Mouse (Mus musculus) heart, adult 9 months (tissue): ENCODE results near the gene Cd79b.

Source experiments
- DNase-seq, 2 experiments: peaks; one replicate each; pipeline ENCODE4 v3.0.0; 2022; ENCODE audit warnings: low spot score in 2 of 2

The Cd79b gene

DNA sequence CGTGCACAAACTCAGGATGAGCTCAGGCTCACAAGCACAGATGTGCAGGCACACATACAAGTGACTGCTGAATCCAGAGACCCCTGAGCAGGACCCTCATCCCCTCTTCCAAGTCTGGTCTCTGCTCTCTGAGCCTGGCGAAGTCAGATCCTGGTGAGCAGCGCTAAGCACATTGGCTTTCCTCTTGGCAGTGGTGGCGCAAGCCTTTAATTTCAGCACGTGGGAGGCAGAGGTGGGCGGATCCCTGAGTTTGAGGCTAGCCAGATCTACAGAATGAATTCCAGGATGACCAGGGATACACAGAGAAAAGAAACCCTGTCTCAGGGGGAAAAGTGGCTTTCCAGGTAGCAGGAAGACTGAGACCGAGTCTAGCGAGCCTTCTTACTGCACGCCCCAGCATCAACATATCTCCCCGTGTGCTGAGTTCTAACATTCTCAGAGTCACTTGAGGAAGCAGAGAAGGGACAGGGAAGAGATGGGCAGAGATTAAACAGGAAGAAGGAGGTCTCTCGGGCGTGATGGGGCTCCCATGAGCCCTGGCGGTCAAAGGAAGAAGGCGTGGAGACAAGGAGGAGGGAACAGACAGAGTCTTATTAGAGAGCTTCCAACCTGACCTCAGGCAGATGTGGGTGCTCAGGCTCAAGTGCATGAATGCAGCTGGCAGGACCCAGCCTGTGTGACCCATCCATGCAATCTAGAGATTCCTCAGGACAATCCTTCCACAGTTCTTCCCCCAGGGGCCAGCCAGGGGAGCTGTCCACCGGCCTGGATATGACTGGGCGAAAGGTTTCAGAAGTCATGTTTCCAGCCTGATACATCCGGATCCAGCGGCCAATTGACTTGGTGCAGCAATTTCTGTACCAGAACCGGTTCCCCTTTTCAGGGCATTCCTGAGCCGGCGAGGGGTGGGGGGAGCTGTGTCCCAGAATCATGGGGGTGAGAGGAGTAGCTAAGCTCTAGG is 4.1 kb upstream of the Cd79b start:
- peak in 1 of 2 experiments; percentile 27 for DNase-seq

DNA sequence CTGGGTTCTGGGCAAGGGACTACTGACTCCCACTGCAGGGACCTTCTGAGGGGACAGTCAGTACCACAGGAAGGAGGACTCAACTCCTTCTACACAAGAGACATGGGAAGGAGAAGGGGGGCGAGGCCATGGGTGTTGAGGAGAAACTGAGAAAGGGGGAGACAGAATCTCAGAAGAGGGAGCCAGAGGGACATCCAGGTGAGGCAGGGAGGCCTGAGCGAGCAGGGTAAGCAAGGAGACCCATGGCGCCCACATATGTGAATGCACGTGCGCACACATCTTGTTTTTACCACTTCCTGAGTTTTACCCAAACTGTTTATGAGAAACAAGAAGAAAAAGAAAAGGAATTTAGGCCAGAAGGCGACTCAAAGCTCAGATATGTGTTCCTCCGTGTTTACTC is 3.2 kb upstream of the Cd79b start:
- DNase-seq, result no peak

DNA sequence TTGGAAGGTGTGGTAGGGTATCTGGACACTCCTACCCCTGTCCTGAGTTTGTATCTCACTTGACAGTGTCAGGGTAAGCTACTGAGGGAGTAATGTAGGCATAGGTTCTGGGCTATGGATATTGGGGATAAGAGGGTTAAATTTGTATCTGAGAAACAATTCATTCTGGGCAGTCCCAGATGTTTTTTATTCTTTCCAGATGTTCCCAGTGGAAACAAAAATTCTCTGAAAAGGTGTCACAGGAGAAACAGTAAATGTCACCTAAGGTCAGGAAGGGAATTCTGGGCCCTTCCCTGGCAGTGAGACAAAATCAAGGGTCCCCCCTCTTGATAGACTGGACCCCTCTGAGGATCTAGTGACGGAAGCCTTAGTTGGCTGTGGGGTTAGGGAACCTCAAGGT is 1.9 kb upstream of the Cd79b start:
- no peak for DNase-seq

DNA sequence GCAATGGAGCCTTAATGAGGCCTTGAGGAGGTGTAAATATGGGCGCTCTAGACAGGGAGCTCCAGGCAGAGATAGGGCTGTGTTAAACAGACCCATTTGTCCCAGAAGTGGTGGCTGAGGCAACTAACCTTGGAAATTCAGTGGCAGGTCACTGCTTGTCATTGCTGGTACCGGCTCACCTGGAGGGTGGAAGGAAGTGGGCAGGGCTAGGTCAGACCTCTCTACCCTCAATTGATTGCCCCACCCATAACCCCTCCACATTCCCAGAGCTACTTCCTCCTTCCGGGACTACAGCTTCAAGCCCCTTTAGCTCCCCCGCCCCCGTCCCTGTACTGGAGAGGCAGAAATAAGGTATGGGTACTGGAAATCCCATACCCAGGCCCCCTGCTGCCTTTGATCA is 1.0 kb downstream of the Cd79b start:
- no peak for DNase-seq

DNA sequence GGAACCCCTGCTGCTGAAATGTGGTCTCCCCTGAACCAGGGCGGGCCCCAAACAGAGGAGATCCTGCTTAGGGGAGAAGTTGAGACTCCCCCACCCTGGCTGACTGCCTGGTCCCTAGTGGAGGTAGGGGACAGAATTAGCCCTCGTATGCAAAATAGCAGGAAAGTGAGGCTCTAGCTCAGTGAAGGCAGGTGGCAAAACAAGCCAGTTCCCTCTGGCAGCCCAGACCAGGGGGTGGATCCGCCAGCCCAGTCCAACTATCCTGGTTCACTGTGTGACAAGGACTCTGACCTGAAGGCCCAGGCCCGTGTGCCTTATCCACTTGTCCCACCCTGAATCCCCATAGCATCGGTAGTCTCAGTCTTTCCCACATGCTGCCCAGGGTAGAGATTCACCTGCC is 4.4 kb downstream of the Cd79b start:
- no peak for DNase-seq

DNA sequence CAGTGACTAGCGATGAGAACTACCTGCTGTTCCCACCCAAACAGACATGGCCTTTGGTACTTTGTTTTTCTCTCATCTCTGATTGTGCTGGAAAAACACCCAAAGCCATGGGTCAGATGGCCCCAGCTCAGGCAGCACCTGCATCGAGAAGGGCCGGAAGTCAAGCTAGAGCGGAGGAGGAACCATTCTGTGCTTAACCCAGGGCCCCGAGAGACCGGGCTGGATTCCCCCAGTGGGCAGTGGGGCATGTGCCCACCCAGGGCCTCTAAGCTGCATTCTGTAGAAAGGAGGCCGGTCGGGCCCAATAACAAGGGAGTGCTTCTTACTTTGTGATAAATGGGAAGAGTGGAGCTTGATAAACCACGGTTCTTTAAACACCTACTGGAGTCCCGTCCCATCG is 6.4 kb downstream of the Cd79b start:
- DNase-seq, result no peak

DNA sequence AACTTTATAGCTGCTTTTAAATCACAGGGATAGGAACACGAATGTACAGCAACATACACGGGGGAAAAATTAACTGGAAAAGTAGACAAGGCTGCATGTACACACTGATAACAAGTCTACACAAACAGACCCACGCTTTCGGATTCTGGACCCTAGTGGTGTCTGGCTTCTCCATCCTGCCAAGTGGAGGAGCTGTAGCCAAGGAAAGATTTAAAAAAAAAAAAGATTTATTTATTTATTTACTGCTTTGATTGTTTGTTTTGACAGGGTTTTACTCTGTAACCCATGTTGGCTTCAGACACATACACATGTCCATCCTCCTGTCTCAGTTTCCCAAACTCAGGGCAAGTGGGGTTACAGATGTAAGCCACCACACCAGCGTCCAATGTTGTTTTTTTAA is 7.1 kb downstream of the Cd79b start:
- no peak for DNase-seq

DNA sequence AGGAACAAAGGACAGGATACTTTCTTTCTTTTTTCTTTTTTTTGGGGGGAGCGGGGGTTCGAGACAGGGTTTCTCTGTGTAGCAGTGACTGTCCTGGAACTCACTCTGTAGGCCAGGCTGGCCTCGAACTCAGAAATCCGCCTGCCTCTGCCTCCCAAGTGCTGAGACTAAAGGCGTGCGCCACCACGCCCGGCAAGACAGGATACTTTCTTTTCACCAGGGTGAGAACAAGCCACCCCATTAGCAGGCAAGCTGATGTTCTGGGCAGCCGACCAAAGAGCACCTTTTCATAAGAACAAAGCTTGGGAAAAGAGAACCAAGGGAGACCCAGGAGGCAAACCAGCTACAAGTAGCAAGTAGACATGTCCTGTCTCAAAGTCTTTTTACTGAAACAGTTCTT is 7.8 kb downstream of the Cd79b start:
- no peak for DNase-seq

DNA sequence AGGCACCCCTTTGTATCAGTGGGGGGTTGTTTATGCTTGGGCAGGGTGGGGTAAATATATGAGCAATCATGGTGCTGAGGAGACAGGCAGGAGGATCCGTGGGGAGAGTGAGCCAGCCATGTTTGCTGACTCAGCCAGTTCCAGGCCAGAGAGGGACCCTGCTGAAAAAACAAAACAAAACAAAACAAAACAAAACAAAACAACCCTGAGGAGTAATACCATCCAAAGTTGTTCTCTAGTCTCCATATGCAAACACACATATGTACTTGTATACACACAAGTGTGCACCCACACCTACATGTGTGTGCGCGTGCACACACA is 8.5 kb downstream of the Cd79b start:
- DNase-seq, result no peak

DNA sequence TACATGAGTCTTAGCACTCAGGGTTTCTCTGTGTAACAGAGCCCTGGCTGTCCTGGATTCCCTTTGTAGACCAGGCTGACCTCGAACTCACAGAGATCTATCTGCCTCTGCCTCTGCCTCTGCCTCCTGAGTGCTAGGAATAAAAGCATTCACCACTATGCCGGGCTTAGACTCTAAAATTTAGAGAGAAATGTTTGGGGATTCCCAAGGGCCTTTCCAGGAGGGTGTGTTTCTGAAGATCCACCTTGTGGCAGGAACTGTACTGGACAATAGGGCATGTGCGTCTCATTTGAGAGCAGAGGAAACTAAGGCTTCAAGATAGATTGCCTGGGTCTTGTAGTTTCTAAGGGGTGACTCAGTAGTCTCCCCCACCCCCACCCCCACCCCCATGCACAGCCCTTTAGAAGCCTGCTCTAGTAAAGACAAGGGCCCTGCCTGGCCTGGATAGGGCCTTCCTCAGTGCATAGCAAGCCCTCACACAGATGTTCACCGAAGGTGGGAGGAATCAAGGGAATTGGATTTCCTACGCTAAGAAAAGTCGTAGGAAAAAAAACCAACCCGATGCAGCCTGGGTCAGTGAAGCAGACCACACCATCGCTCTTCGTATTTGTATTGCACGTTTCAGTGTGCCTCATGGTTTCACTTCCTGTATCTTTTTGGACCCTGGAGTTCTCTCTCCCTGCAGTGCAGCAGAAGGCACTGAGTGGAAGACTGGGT is 9.1 kb downstream of the Cd79b start:
- DNase-seq, result peak in 1 of 2 experiments; percentile 30

DNA sequence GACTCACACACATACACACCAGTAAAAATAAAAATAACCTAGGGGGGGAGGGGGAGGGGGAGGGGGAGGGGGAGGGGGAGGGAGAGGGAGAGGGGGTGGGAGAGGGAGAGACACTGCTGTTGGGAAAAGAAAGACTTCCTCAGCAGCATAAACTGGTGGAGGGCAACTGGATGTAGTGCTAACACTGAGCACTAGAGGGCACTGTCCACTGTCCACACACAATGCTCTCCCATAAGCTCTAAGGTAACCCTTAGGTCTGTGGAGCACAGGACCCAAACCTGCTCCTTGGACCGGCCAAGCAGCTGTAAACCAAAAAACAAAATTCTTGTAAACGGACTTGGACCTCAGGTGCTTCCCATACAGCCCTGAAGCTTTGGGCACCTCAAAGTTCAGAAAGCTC is 11.9 kb downstream of the Cd79b start:
- DNase-seq, result peak in 1 of 2 experiments; percentile 22

DNA sequence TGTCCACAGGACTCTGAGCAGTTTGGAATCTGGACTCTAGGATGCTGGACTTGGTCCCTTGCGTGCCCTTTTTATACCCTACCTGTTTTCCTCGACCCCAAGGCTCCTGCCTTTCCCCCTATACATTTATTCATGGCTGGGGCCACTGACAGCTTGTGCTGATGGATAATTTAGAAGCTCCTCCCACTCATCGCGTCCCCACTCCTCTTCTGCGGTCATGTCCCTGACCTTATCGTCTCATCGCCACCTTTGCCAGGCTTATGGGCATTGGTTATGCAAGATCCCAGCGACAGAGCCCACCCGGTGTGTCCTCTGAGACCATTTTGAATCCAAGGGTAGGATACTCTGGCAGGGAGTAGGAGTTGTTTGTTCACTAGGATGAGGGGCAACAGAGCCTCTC is 12.8 kb downstream of the Cd79b start, which contains the start of gene Gh:
TSS of gene Gh (minus strand) at position 101 of the 400 bp plus-strand sequence.
- DNase-seq, result no peak

DNA sequence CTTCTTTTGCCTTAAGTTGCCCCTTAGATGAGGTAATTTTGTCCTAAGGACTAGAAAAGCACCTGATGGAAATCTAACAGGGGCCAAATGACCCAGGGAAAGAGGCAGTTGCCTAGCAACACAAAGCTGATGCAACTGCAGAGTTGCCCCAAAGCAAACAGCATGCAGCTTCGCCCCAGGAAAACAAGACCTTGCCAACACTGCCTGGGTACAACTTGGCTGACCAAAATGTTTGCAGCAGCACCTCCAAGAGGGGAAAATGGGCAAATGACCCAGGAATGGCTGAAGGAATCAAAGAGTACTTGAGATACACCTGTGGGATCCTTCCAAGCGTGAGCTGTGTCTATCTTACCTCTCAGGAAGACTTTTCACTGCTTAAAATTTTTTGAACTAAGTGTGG is 22.7 kb downstream of the Cd79b start:
- DNase-seq, result no peak

DNA sequence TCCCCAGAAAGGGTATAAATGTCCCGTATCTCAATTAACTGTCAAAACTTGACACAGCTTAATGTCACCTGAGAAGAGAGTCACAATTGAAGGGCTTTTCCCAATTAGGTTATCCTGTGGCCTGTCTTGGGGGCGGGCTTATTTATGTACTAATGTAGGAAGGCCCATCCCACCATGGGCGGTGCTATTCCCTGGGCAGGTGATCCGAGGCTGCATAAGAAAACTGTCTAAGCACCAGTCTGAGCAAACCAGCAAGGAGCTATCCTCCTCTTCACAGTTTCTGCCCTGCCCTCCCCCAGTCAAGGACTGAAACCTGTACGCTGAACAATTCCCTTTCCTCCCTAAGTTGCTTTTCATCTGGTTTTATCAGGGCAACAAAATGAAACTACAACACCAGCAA is 24.2 kb downstream of the Cd79b start:
- no peak for DNase-seq

DNA sequence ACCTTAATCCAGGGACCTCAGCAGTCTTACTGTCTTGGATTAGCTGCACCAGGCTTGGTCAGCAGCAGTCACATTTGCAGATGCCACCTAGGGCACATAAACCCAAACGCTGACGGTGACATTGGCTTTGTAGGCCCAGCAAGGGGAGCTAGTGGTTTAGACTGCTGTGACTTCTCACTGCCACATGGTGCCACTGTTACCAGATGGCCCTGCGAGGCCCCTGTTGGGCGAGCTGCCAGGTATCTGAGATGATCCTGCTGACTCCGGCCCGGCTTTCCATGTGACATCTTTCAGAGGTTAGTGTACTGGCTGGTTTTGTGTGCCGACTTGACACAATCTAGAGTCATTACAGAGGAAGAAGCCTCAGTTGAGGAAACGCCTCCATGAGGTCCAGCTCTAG is 25.2 kb downstream of the Cd79b start:
- peak; percentile 45 to 51 for DNase-seq

DNA sequence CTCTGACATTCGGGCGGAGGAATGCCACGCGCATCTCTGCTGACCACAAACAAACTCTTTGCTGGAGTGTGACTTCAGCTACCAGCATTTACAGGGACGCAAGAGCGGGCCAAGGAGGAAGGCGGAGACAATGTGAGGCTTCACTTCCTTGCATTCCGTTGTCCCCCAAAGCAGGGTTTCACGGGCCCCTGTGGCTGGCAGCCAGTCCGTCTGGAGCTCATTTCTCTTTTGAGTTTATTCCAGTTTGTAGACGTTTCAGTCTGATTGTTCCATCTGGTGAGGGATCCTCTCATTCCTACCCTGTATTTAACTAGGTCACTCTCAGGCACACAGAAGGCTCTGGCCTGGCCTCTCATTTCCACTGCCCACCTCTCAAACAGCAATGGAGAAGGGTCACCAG is 27.6 kb downstream of the Cd79b start:
- DNase-seq, result no peak

DNA sequence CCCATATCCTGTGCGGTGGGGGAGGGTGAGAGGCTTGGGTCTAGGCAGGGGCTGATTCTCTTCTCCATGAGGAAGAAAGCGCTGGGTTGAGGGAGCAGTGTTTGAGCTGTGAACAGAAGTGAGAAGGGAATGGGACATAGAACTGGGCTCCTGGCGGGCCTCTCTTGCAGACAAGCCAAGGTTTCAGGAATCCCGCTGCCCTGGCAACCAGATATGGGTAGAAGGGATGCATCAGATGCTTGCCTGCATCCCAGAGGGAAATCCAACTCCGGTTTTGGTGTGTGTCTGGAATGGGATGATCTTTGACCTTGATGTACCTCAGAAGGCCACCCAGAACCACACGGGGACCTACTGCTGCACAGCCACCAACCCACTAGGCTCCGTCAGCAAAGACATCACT is 28.4 kb downstream of the Cd79b start:
- DNase-seq, result no peak

DNA sequence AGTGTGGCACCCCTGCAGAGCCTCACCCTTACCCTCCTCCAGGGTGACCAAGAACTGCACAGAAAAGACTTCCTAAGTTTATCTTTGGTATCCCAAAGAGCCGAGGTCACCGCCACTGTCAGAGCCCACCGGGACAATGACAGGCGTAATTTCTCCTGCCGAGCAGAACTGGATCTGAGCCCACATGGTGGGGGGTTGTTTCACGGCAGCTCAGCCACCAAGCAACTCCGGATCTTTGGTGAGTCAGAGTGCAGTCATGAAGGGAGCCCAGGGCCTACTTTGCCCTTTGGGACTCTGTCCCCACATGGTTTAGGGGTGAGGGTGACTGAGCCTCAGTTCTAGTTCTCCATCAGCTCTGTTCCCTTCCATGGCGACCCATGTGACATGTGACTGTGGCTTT is 30.4 kb downstream of the Cd79b start:
- no peak for DNase-seq

DNA sequence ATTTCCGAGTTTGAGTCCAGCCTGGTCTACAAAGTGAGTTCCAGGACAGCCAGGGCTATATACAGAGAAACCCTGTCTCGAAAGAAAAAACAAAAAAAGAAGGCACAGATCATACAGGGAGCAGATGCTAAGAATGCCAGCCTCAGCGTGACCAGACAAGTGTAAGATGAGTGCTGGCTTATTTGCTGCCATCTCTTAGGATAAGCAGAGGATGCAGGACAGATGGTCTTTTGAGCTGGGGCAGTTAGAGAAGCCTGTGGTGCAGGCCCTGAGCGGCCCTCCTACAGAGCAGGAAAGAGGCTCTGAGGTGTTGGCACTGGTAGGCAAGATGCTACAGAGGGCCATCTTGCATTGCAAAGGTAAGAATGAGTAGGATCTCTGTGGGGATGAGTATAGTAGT is 31.2 kb downstream of the Cd79b start:
- no peak for DNase-seq

DNA sequence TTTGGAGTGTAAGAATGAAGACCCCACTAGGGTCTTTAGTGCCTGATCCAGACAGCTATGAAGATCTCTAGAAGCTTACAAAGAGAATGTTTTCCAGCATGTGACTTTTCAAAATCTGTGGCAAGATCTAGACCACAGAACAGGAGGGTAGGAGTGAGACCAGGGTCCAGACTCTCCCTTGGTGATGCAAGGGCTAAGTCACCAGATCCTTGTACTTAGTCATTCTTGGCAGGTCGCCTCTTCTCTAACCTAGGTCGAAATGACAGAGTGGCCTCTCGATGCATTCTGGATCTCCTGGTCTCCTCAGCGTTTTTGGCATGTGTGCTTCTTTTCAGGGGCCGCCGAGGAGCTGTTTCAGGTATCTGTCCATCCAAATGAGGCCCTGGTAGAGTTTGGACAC is 32.1 kb downstream of the Cd79b start:
- no peak for DNase-seq

DNA sequence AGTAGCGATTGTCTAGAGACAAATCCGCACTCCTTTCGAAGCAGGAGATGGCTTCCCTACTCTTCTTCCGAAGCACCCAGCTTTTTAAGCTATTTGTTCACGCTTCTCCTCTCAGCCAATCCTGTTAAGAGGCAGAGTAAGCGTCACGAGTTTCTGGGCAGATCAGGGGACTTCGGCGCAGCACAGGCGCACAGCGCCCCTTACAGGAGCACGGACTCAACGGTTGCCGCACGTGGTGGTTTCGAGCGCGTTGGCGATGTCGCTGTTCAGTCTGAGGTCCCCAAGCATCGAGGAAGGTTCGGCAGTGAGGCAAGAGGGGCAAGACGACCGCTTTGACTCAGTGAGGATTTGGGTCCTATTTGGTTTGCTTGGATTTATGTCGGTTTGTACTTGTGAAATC is 38.1 kb downstream of the Cd79b start, which contains the start of gene Tcam1:
TSS of gene Tcam1 (plus strand) at position 219 of the 400 bp plus-strand sequence.
- peak; percentile 87 to 91 for DNase-seq

DNA sequence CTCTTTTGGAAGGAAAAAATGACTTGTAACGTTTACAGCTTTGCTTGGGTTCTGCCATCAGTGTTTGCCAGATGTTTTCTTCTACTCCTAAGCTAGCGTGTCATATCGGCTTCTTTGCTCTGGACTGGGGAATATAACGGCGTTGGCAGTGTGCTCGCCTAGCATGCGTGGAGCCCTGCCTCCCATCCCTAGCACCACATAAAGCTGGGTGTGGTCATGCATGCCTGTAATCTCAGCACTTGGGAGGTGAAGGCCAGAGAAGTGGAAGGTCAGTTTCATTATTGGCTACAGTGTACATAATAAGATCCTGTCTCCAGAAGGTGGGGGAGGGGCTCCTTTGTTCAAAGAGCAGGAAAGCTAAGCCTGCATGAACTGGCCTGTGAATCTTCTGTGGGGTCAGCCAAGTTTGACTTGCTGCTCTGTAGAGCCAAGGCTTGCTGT is 39.6 kb downstream of the Cd79b start:
- no peak for DNase-seq

DNA sequence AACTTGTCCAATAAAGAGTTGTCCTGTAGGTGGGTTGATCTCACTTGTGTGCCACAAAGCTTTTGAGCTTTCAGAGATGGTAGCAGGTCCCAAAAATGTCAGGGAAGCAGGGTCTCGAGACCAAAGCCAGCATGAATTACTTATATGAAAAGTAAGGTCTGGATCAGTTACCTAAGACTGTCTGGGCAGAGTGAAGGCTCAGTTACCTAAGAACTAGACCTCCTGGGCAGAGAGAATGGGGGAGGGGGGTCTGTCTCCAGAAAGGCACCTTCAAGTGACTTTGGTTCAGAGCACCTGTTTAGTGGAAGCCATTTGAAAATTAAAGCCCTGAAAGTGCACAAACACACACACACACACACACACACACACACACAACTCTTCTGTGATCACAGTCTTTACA is 40.2 kb downstream of the Cd79b start:
- no peak for DNase-seq
